Mouse (Mus musculus) kidney, adult 2 months (tissue): ENCODE results near the gene Foxn4. TPM values are rescaled to one million over a fixed set of nuclear protein-coding genes. Genes with fewer than 3 reads are reported as not detected.
A peak's percentile ranks its signal among the peaks of the same experiment; 100 is the strongest.

Experiments
- DNase-seq: peaks from one replicate; pipeline ENCODE4 v3.0.0; 2021
- H3K27ac ChIP-seq: fragments of 200-500 bp; 2 replicates; pipeline ENCODE4 v1.5.1; 2012; ENCODE audit warnings: low read depth, low read length, control low read depth, inconsistent platforms; ENCODE audit not compliant: insufficient read depth
- H3K27me3 ChIP-seq: fragments of 200-500 bp; replicated peaks from 2 replicates; pipeline ENCODE4 v1.6.1; 2012; ENCODE audit warnings: mild to moderate bottlenecking, moderate library complexity, low read length, inconsistent platforms; ENCODE audit not compliant: control insufficient read depth, insufficient read depth
- H3K36me3 ChIP-seq: fragments of 200-500 bp; 2 replicates; pipeline ENCODE4 v1.6.1; 2012; ENCODE audit warnings: mild to moderate bottlenecking, moderate library complexity, low read length, inconsistent platforms; ENCODE audit not compliant: control insufficient read depth, insufficient read depth
- H3K4me1 ChIP-seq: fragments of 200-500 bp; 2 replicates; pipeline ENCODE4 v1.6.1; 2011; ENCODE audit warnings: low read length; ENCODE audit not compliant: control insufficient read depth, insufficient read depth
- H3K4me3 ChIP-seq: fragments of 200-500 bp; 2 replicates; pipeline ENCODE4 v1.5.1; 2011; ENCODE audit warnings: mild to moderate bottlenecking, low read depth, low read length, control low read depth; ENCODE audit not compliant: insufficient read depth
- CTCF ChIP-seq: fragments of 200-500 bp; conservative IDR thresholded peaks from 2 replicates; pipeline ENCODE4 v1.5.1; 2011; ENCODE audit warnings: low read depth, mild to moderate bottlenecking, control low read depth, low read length, moderate library complexity, mixed read lengths; ENCODE audit not compliant: insufficient read depth, insufficient read length
- POLR2A ChIP-seq: fragments of 200-500 bp; IDR thresholded peaks from one replicate; pipeline ENCODE4 v1.6.1; 2011; ENCODE audit warnings: low read depth, low read length, control low read depth
- WGBS: fragments of 180-500 bp; shearing (Covaris S2); methylation state at CpG from one replicate; pipeline ENCODE4 v1.1.7; 2018; 5-methylcytosine and 5-hydroxymethylcytosine counted together
- polyA plus RNA-seq: library from polyadenylated mRNA; depleted of rRNA; stranded (reverse); fragments of >200 nt; gene quantifications from 2 replicates; pipeline ENCODE4 v1.2.3, GENCODE M21; 2012

Gene Foxn4
- polyA plus RNA-seq, 1 experiment = not detected

GRCm38 (mm10) chr5:114299156-114299855, 25.7 kb upstream of the Foxn4 start:
- DNase-seq = no peak
- H3K4me1 ChIP-seq = no peaks in the 10 kb centered on the region
- no peaks in the 10 kb centered on the region for H3K36me3 ChIP-seq
- no peaks in the 10 kb centered on the region for H3K27me3 ChIP-seq
- no peak overlapping the region for H3K4me3 ChIP-seq
- 68% methylated on average over 22 of the region's 22 CpGs for WGBS
- TF ChIP-seq POLR2A = no peak
- no peak for TF ChIP-seq CTCF
- H3K27ac ChIP-seq = no peak overlapping the region

- 51% methylated on average over 18 of the region's 18 CpGs for WGBS
- H3K4me3 ChIP-seq = no peak overlapping the region
- H3K4me1 ChIP-seq = no peaks in the 10 kb centered on the region
- H3K27me3 ChIP-seq = no peaks in the 10 kb centered on the region
- TF ChIP-seq CTCF (no peak), POLR2A (no peak)
- no peaks in the 10 kb centered on the region for H3K36me3 ChIP-seq
- DNase-seq = no peak
- no peak overlapping the region for H3K27ac ChIP-seq
Observed at GRCm38 (mm10) chr5:114298212-114298894, 24.7 kb upstream of the Foxn4 start.

DNA sequence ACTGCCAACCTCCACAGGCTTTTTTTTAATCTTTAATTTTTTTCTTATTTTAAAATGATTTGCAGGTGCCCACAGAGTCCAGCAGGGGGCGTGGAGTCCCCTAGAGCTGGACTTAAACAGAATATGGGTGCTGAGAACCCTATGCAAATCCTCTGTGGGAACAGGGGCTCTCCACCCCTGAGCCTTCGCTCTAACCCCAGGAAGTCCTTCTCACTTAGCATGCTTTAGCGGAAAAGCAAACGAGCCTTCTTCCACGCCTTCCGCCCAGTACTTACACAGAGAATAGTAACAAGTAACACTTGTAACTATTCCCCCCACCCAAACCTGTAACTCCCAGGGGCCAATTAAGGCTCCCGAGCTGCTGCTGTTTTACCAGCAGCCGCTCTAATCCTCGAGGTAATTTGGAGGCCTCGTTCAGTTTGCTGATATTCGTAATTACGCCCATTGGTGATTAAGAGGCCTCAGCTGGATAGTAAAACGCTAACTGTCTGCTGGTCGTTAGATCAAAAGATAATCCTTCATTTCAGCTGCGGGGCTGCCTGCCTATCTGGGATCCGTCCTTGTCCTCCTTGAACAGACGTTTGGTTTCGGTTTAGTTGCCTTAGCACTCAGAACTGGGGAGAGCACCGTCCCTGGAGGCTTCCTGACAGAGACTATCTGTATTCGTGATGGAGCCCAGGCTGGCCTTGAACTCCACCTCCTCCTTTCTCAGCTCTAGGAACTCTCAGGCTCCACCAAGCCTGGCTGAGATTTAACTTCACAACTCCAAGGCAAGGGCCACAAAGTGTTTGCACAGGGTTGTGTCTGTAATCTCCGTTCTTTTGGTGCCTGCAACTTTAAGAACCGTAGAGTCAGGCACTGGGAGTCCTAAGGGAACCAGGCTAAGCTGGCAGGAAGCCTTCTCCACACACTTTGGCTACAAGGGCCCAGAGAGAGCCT, 23.4 kb upstream of the Foxn4 start:
- Histone ChIP-seq H3K4me3 (no peak overlapping the region), H3K27me3 (no peaks in the 10 kb centered on the region)

DNA sequence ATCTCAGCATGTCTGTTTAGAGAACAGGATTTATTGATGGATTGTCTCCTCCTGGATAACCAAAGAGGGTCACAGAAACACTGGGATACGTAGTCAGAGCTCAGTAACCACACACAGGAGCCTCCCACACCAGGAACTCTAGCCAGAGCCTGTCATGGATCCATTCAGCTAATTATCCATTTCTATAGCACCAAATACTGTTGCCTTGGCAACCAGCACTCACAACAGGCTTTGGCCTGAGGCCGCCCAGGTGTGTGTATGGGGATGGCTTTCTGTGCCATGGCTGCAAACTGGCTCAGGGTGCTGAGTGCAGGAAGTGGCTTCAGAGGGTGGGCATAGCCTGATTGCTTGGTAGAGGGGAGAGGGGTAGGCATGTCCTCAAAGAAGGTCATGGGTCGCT, 16.4 kb upstream of the Foxn4 start:
- Histone ChIP-seq H3K4me3 (no peak overlapping the region), H3K27me3 (no peaks in the 10 kb centered on the region), H3K27ac (no peak overlapping the region), H3K4me1 (no peaks in the 10 kb centered on the region), H3K36me3 (no peaks in the 10 kb centered on the region)
- DNase-seq = no peak
- TF ChIP-seq POLR2A = no peak
- 84% methylated on average over 3 of the region's 3 CpGs for WGBS

More for the DNA sequence above, 23.4 kb upstream of the Foxn4 start:
- Histone ChIP-seq H3K36me3 (no peaks in the 10 kb centered on the region), H3K4me1 (no peaks in the 10 kb centered on the region), H3K27ac (no peak overlapping the region)
- no peak for TF ChIP-seq POLR2A
- TF ChIP-seq CTCF = 0 out of 2 replicates have a peak, but pooled peaks have one; percentile 21
- no peak for DNase-seq
- 49% methylated on average over 22 of the region's 22 CpGs for WGBS

- H3K27ac ChIP-seq = no peak within 1 kb of the TSS
- no peaks in the 10 kb centered on the region for H3K36me3 ChIP-seq
- H3K4me1 ChIP-seq = no peaks in the 10 kb centered on the region
- 29% methylated on average over 13 of the region's 13 CpGs for WGBS
- DNase-seq = no peak
- no peak within 1 kb of the TSS for H3K4me3 ChIP-seq
- H3K27me3 ChIP-seq = no peaks in the 10 kb centered on the region
- TF ChIP-seq POLR2A (no peak), CTCF (no peak)
Observed at GRCm38 (mm10) chr5:114288874-114289273, 15.3 kb upstream of the Foxn4 start, which contains the start of gene Myo1h. TSS of gene Myo1h (plus strand) at chr5:114289166.

DNA sequence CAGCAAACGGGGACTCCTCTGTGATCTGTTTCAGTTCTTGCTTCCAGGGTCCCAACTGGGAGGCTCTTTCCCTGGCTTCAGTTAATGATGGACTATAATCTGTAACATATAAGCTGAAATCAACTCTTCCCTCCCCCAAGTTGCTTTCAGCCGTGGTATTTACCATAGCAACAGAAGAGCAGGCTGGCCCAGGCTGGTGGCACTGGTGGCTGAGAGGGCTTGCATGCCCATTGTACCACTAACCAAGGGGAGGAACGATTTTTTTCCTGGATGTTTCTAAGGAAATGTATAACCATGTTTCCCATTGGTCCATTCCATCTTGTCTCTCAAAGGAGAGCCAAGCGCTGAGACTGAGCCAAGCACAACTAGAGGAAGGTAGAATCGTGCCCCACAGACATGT, 14.8 kb upstream of the Foxn4 start:
- 37% methylated on average over 5 of the region's 5 CpGs for WGBS
- no peak for TF ChIP-seq POLR2A
- TF ChIP-seq CTCF = no peak
- Histone ChIP-seq H3K4me1 (no peaks in the 10 kb centered on the region), H3K27me3 (no peaks in the 10 kb centered on the region), H3K27ac (no peak overlapping the region), H3K4me3 (no peak overlapping the region), H3K36me3 (no peaks in the 10 kb centered on the region)
- no peak for DNase-seq

DNA sequence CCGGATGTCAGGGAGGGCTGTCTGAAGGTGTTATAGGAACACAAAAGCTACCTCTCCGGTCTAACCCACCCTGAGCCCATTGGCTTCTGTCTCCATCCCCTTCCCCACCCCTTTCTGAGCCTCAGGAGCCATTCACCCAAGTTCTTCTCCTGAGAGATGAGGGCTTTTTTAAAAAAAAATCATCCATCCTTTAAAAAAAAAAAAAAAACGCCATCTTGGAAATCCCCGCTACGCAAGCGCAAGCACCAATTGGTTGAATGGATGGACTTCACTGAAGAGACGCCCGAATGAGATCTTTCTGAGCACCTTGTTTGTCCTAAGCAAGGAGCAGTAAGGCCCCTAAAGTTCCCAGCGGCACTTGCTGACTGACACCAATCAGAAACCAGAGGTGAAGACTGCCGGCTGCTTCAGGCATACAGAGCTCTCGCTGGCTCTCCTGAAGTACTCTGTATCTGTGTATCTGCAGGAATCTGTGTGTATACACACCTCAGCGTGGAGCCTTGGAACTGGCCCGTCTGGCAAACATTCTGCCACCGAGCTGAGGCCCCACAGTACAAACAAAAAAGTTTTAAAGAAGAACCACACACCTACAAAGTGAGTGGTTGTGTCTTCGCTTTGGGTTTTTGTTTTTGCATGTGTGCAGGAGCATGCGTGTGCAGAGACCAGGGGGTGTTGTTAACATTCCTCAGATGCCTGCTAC, 13.4 kb upstream of the Foxn4 start:
- Histone ChIP-seq H3K4me3 (no peak overlapping the region), H3K4me1 (no peaks in the 10 kb centered on the region), H3K27ac (no peak overlapping the region), H3K36me3 (no peaks in the 10 kb centered on the region), H3K27me3 (no peaks in the 10 kb centered on the region)
- no peak for DNase-seq
- 84% methylated on average over 16 of the region's 16 CpGs for WGBS
- TF ChIP-seq CTCF (no peak), POLR2A (no peak)
